Mouse (Mus musculus) kidney, embryonic 15.5 days (tissue): Measurements from ENCODE around the gene Atrip. TPM values are rescaled to one million over a fixed set of nuclear protein-coding genes. Genes with fewer than 3 reads are reported as not detected.

Experiments
- ATAC-seq: fragments of 200-750 bp; cut with Nextera tagmentation; replicated peaks from 2 replicates; pipeline ENCODE4 v1.8.0; 2017; ENCODE audit warnings: moderate TSS enrichment; ENCODE audit not compliant: low FRiP score
- H3K27ac ChIP-seq: fragments of 300-500 bp; sonication (generic); 2 replicates; pipeline ENCODE4 v1.5.1; 2015; ENCODE audit warnings: mild to moderate bottlenecking, inconsistent platforms
- H3K27me3 ChIP-seq: fragments of 300-500 bp; sonication (generic); 2 replicates; pipeline ENCODE4 v1.6.1; 2015; ENCODE audit warnings: inconsistent platforms
- H3K36me3 ChIP-seq: fragments of 300-500 bp; sonication (generic); 2 replicates; pipeline ENCODE4 v1.6.1; 2015; ENCODE audit warnings: inconsistent platforms
- H3K4me1 ChIP-seq: fragments of 300-500 bp; sonication (generic); 2 replicates; pipeline ENCODE4 v1.6.1; 2015; ENCODE audit warnings: inconsistent platforms
- H3K4me2 ChIP-seq: fragments of 300-500 bp; sonication (generic); 2 replicates; pipeline ENCODE4 v1.6.1; 2015; ENCODE audit warnings: moderate library complexity, mild to moderate bottlenecking, inconsistent platforms
- H3K4me3 ChIP-seq: fragments of 300-500 bp; sonication (generic); replicated peaks from 2 replicates; pipeline ENCODE4 v1.5.1; 2015; ENCODE audit warnings: mild to moderate bottlenecking, inconsistent platforms
- H3K9ac ChIP-seq: fragments of 300-500 bp; sonication (generic); 2 replicates; pipeline ENCODE4 v1.6.1; 2015; ENCODE audit warnings: mild to moderate bottlenecking, inconsistent platforms
- H3K9me3 ChIP-seq: fragments of 300-500 bp; sonication (generic); replicated peaks from 2 replicates; pipeline ENCODE4 v1.6.1; 2016; ENCODE audit warnings: inconsistent platforms
- WGBS: fragments of 180-500 bp; shearing (Covaris S2); methylation state at CpG from one replicate; pipeline ENCODE4 v1.1.7; 2015; ENCODE audit warnings: mixed read lengths; 5-methylcytosine and 5-hydroxymethylcytosine counted together
- polyA plus RNA-seq: library from polyadenylated mRNA; unstranded; fragments of >200 nt; fragmentation: Nextera tagmentation; extraction: Ambion mirVana; gene quantifications from 2 replicates; pipeline ENCODE4 v1.2.1, GENCODE M21; 2015

Gene Atrip
- polyA plus RNA-seq, 1 experiment from 2014 or later, result 26.3 TPM

DNA sequence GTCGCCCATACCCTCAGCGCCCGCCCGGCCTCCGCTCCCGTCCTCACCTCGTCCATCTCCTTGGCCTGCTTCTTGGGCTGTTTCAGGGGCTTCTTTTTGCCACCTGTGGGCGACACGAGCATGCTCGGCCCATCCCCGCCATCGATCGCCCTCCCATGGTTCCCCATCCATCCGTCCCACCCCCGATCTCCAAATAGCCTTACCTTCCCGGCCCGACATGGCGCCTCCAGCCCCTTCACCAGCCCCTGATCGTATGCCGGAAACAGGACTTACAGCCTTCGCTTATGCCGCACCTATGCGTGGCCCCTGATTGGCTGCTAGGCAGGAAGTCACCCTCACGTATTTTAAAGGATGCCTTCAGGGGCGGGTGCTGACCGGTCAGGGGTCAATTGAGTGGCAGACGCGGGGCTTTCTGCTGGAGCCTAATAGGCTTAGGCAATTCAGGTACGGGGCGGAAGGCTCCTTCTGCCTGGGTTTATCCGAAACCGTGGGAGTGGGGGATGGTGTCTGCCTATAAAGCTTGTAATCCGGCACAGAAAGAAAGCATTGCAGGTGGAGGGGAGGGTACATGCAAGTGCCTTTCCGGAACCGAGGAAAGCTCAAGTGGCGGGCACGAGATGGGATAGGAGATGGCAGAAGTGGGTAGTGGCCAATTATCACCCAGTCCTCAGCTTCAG, 8.3 kb upstream of the Atrip start, which contains the start of the genes Ccdc51 and Tma7:
Ccdc51 (plus strand) TSS at position 370 of the 677 bp plus-strand sequence.
Tma7 (minus strand) TSS at position 464 of the 677 bp plus-strand sequence.
- Histone ChIP-seq H3K4me1 (peaks cover 21% of the 10 kb centered on the region), H3K36me3 (peaks cover 29% of the 10 kb centered on the region), H3K9ac (peak within 1 kb of the TSS; percentile 81), H3K27ac (peak within 1 kb of the TSS; percentile 82), H3K4me2 (peak within 1 kb of the TSS; percentile 66), H3K27me3 (no peaks in the 10 kb centered on the region), H3K9me3 (no peaks in the 10 kb centered on the region), H3K4me3 (peak within 1 kb of the TSS; percentile 81)
- under 1% methylated on average over 37 of the region's 37 CpGs for WGBS
- peak; percentile 97 for ATAC-seq

DNA sequence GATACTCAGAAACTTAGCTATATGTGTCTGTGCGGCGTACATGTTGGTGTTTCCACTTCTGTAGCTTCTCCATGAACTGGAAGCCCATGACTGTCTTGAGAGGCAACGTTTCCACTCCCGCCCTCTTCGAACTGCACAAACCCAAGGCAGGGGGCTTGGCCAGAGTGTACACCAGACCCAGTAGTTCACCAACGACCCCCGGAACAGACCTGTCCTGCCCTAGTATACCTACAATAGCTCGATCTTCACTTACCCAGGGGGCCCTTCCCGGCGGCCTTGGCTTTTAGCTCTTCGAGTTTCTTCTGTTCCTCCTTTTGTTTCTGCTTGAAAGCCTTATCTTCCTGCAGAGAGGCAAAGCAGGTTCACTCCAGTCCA, 7.8 kb upstream of the Atrip start:
- Histone ChIP-seq H3K9me3 (no peaks in the 10 kb centered on the region), H3K27me3 (no peaks in the 10 kb centered on the region), H3K9ac (peak overlapping the region; percentile 81), H3K4me1 (peaks cover 21% of the 10 kb centered on the region), H3K4me3 (peak overlapping the region; percentile 81), H3K36me3 (peaks cover 29% of the 10 kb centered on the region), H3K4me2 (peak overlapping the region; percentile 66), H3K27ac (peak overlapping the region; percentile 82)
- ATAC-seq, result peak; percentile 16; the same call in 1 of the 2 replicates
- 2% methylated on average over 11 of the region's 11 CpGs for WGBS

GRCm38 (mm10) chr9:109080516-109080915, 6.6 kb upstream of the Atrip start:
- Histone ChIP-seq H3K9me3 (no peaks in the 10 kb centered on the region), H3K4me3 (no peak overlapping the region), H3K36me3 (peaks cover 29% of the 10 kb centered on the region), H3K4me1 (peaks cover 21% of the 10 kb centered on the region), H3K4me2 (no peak overlapping the region), H3K27me3 (no peaks in the 10 kb centered on the region), H3K9ac (no peak overlapping the region), H3K27ac (no peak overlapping the region)
- no peak for ATAC-seq
- 92% methylated on average over 3 of the region's 3 CpGs for WGBS

DNA sequence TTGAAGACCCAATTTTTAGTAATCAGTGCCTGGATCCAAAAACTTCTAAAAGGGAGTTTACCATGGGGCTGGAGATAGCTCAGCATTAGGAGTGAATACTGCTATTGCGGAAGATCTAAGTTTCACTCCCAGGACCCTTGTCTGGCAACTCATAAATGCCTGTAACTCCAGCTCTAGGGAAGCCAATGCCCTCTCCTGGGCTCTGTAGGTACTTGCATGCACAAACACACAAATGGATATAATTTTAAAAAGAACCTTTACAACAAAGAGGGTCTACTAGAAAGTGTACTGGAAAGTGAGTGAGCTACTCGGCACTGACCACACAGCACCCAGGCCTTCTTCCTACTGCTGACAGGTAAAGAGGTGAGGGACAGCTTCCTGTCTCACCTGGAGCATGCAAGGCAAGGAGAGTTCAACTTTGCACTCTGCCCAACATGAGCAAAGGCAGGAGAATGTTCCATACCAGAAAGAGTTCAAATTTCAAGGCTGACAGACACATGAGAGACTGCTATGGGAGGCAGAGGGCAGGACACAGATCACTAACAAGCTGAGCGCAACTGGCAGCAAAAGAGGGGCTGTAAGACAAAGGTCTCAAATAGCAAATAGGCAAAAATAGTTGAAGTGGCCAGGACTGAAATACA, 5.7 kb downstream of the Atrip start:
- Histone ChIP-seq H3K27me3 (no peaks in the 10 kb centered on the region), H3K4me1 (peaks cover 10% of the 10 kb centered on the region), H3K27ac (no peak overlapping the region), H3K4me2 (no peak overlapping the region), H3K9me3 (no peaks in the 10 kb centered on the region), H3K4me3 (no peak overlapping the region), H3K36me3 (peaks cover 89% of the 10 kb centered on the region), H3K9ac (no peak overlapping the region)
- WGBS, result 88% methylated on average over 3 of the region's 3 CpGs
- no peak for ATAC-seq

DNA sequence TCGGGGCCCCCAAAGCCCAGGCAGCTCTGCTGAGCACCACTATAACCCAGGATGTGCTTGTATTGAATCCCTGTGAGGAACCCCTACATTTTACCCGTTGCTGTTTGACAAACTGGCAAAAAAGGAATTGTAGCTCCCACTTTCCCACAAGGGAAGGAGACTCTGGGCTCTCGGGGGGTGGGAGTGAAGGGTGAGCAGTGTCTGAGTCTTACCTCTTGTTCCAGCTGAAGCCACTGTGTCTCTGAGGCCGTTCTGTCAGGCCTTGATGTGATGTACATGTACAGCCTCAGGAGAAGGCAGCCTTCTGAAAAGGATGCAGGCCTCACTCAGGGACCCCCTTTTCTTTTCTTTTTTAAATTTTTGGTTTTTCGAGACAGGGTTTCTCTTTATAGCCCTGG, 13.0 kb downstream of the Atrip start:
- no peaks in the 10 kb centered on the region for H3K27me3 ChIP-seq
- H3K9ac ChIP-seq, result no peak overlapping the region
- no peak overlapping the region for H3K27ac ChIP-seq
- 90% methylated on average over 5 of the region's 5 CpGs for WGBS
- no peak overlapping the region for H3K4me2 ChIP-seq
- H3K9me3 ChIP-seq, result no peaks in the 10 kb centered on the region
- ATAC-seq, result no peak
- H3K4me1 ChIP-seq, result peaks cover 17% of the 10 kb centered on the region
- H3K36me3 ChIP-seq, result peaks cover 85% of the 10 kb centered on the region
- H3K4me3 ChIP-seq, result no peak overlapping the region

- H3K36me3 ChIP-seq, result peaks cover 85% of the 10 kb centered on the region
- H3K4me1 ChIP-seq, result peaks cover 20% of the 10 kb centered on the region
- 90% methylated on average over 16 of the region's 16 CpGs for WGBS
- no peak overlapping the region for H3K9ac ChIP-seq
- peak overlapping the region; percentile 96 for H3K27ac ChIP-seq
- no peak overlapping the region for H3K4me3 ChIP-seq
- no peaks in the 10 kb centered on the region for H3K9me3 ChIP-seq
- no peak overlapping the region for H3K4me2 ChIP-seq
- no peak; the same call in 1 of the 2 replicates for ATAC-seq
- no peaks in the 10 kb centered on the region for H3K27me3 ChIP-seq
These were observed 13.6 kb downstream of the Atrip start for GRCm38 (mm10) chr9:109060184-109060897.

DNA sequence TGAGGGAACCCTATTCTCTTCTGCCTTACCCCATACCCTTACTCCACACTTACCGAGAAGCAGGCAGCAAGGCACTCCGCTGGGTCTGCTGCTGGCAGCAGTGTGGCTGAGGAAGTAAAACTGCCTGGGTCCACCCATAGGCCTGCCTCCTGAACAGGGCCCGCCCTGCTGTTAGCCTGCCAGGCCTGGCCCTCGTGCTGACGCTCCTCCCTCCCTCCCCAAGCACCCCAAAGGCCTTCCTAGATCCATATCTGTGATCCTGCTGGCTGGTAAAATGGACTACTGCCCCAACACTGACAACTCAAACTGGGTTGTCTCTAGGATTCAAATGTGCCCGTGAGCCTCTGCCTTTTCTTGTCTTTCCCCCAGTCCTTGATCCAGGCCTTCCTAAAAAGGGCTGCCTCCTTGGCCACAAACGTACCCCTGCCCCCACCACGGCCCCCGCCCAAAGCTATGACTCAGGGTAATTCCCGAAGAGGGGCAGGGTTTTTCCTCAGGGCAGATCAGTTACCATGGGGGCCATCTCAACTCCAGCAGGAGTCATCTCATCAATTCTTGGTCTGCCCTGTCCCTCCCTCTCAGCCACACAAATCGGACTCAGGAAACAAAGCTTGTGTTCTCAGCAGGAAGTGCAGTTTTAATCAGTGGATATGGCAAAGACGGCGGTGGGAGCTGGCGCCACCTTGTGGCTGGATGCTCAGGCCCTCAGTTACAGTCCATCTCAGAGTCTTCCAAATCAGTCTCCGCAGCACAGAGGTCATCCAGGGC, 14.6 kb downstream of the Atrip start, which contains the start of gene Trex1:
Trex1 (minus strand) TSS at position 599 of the 768 bp plus-strand sequence.
- Histone ChIP-seq H3K27me3 (no peaks in the 10 kb centered on the region), H3K4me1 (peaks cover 29% of the 10 kb centered on the region), H3K4me2 (peak within 1 kb of the TSS; percentile 69), H3K36me3 (peaks cover 75% of the 10 kb centered on the region), H3K27ac (peak within 1 kb of the TSS; percentile 96), H3K9ac (peak within 1 kb of the TSS; percentile 61), H3K9me3 (no peaks in the 10 kb centered on the region), H3K4me3 (peak within 1 kb of the TSS; percentile 47)
- peak; percentile 88 for ATAC-seq
- 9% methylated on average over 15 of the region's 15 CpGs for WGBS

DNA sequence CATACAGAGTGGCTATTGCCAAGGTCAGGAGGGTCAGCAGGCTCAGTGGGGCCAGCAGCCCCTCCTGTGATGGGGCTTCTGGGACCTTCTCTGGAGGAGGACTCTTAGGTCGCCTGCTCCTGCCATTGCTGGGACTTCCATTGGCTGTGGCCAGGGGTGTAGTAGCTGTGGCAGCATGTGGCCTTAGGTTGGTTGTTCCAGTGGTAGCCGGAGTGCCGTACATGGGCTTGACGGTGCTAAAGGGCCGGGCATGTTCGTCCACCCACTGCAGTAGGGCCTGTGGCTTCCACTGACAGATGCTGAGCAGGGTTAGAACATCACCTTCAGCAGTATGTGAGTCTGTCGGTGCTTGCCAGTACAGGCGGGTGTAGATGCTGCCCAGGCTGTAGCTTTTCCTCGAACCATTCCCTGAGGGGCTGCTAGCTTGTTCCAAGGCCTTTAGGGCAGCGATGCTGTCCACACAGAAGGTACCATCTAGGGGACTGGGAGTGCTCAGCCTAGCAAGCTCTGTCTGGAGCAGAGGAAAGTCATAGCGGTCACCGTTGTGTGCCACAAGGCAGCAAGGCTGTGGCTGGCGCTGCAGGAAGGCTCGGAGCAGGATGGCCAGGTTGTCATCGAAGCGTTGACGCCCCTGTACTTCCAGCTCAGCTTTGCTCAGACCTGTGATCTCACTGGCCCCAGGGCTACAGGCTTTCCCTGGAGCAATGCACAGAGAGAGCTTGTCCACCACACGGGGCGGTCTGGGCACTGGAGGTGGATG, 15.7 kb downstream of the Atrip start:
- H3K4me1 ChIP-seq, result peaks cover 34% of the 10 kb centered on the region
- H3K27ac ChIP-seq, result peak overlapping the region; percentile 96
- WGBS, result 90% methylated on average over 19 of the region's 19 CpGs
- H3K36me3 ChIP-seq, result peaks cover 63% of the 10 kb centered on the region
- peak overlapping the region; percentile 61; the same call in 1 of the 2 replicates for H3K9ac ChIP-seq
- H3K4me3 ChIP-seq, result peak overlapping the region; percentile 47
- H3K4me2 ChIP-seq, result peak overlapping the region; percentile 69
- ATAC-seq, result no peak
- no peaks in the 10 kb centered on the region for H3K9me3 ChIP-seq
- H3K27me3 ChIP-seq, result no peaks in the 10 kb centered on the region

DNA sequence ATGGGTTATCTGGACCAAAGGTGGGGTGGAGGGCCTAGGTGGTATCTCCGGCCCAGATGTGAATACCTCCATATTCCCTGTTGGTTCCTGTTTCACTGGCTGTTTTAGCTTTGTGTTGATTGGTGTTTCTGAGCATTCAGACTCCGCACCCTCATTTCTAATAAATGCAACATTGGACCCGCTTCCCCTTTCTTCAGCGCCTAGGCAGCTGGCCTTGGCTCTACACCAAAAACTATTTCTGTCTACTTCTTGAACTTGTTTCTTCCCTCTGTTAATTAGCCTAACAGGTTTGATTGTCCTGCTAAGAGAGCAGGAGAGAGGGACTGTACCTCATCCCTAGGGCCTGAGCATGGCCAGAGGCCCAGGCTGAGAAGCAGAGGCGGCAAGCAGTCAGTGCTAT, 16.4 kb downstream of the Atrip start:
- Histone ChIP-seq H3K27me3 (no peaks in the 10 kb centered on the region), H3K36me3 (peaks cover 58% of the 10 kb centered on the region), H3K9ac (no peak overlapping the region), H3K4me1 (peaks cover 34% of the 10 kb centered on the region), H3K9me3 (no peaks in the 10 kb centered on the region), H3K27ac (no peak overlapping the region), H3K4me2 (no peak overlapping the region), H3K4me3 (no peak overlapping the region)
- WGBS, result 94% methylated on average over 5 of the region's 5 CpGs
- no peak for ATAC-seq

DNA sequence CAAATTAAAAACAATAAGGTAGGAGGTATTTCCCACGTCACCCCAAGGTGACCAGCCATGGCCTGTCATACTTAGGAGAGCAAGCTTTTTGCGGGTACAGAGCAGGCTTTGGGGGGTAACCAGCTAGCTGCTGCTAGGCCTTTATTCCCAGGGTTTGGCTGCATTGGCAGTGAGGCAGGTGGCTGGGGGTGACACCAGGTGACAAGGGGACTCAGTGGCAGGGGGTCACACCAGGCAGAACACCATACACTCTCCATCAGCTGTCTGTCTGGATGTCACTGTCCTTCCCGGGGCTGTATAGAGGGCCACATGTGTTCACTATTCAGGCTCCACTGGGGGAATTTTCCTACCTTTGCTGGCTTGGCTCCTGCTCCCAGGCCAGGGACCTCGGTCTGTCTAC, 17.0 kb downstream of the Atrip start:
- H3K27me3 ChIP-seq, result no peaks in the 10 kb centered on the region
- ATAC-seq, result no peak
- no peaks in the 10 kb centered on the region for H3K9me3 ChIP-seq
- peaks cover 34% of the 10 kb centered on the region for H3K4me1 ChIP-seq
- no peak overlapping the region for H3K4me2 ChIP-seq
- no peak overlapping the region for H3K27ac ChIP-seq
- H3K4me3 ChIP-seq, result no peak overlapping the region
- no peak overlapping the region for H3K9ac ChIP-seq
- 88% methylated on average over 4 of the region's 4 CpGs for WGBS
- H3K36me3 ChIP-seq, result peaks cover 55% of the 10 kb centered on the region

- H3K27me3 ChIP-seq, result no peaks in the 10 kb centered on the region
- H3K9me3 ChIP-seq, result no peaks in the 10 kb centered on the region
- peaks cover 34% of the 10 kb centered on the region for H3K4me1 ChIP-seq
- peaks cover 58% of the 10 kb centered on the region for H3K36me3 ChIP-seq
- WGBS, result 90% methylated on average over 17 of the region's 17 CpGs
- no peak overlapping the region for H3K4me3 ChIP-seq
- ATAC-seq, result no peak
- H3K4me2 ChIP-seq, result no peak overlapping the region
- H3K9ac ChIP-seq, result no peak overlapping the region
- H3K27ac ChIP-seq, result no peak overlapping the region
These were observed 17.7 kb downstream of the Atrip start for GRCm38 (mm10) chr9:109056081-109056690.
